Mouse (Mus musculus) midbrain, embryonic 15.5 days (tissue): ENCODE data around the gene Mcl1. TPM values are rescaled to one million over a fixed set of nuclear protein-coding genes. Genes with fewer than 3 reads are reported as not detected.
A peak's percentile ranks its signal among the peaks of the same experiment; 100 is the strongest.

Source experiments
- ATAC-seq: fragments of 200-750 bp; cut with Nextera tagmentation; replicated peaks from 2 replicates; pipeline ENCODE4 v1.8.0; 2017; ENCODE audit warnings: moderate TSS enrichment
- H3K27ac ChIP-seq: fragments of 300-500 bp; sonication (generic); 2 replicates; pipeline ENCODE4 v1.5.1; 2015; ENCODE audit warnings: mild to moderate bottlenecking, inconsistent platforms
- H3K27me3 ChIP-seq: fragments of 300-500 bp; sonication (generic); replicated peaks from 2 replicates; pipeline ENCODE4 v1.6.1; 2015; ENCODE audit warnings: inconsistent platforms
- H3K36me3 ChIP-seq: fragments of 300-500 bp; sonication (generic); replicated peaks from 2 replicates; pipeline ENCODE4 v1.6.1; 2015; ENCODE audit warnings: inconsistent platforms
- H3K4me1 ChIP-seq: fragments of 300-500 bp; sonication (generic); 2 replicates; pipeline ENCODE4 v1.6.1; 2015; ENCODE audit warnings: inconsistent platforms
- H3K4me2 ChIP-seq: fragments of 300-500 bp; sonication (generic); 2 replicates; pipeline ENCODE4 v1.6.1; 2015; ENCODE audit warnings: inconsistent platforms, mild to moderate bottlenecking, moderate library complexity
- H3K4me3 ChIP-seq: fragments of 300-500 bp; sonication (generic); 2 replicates; pipeline ENCODE4 v1.5.1; 2015; ENCODE audit warnings: mild to moderate bottlenecking, inconsistent platforms
- H3K9ac ChIP-seq: fragments of 300-500 bp; sonication (generic); 2 replicates; pipeline ENCODE4 v1.6.1; 2015; ENCODE audit warnings: mild to moderate bottlenecking, inconsistent platforms
- H3K9me3 ChIP-seq: fragments of 300-500 bp; sonication (generic); 2 replicates; pipeline ENCODE4 v1.6.1; 2016; ENCODE audit warnings: inconsistent platforms
- WGBS: fragments of 180-500 bp; shearing (Covaris S2); methylation state at CpG from one replicate; pipeline ENCODE4 v1.1.7; 2015; ENCODE audit warnings: mixed read lengths; 5-methylcytosine and 5-hydroxymethylcytosine counted together
- polyA plus RNA-seq: library from polyadenylated mRNA; unstranded; fragments of >200 nt; fragmentation: Nextera tagmentation; extraction: Ambion mirVana; gene quantifications from 2 replicates; pipeline ENCODE4 v1.2.1, GENCODE M21; 2015

Gene Mcl1
- polyA plus RNA-seq, 1 experiment from 2014 or later, result 47.8 TPM

DNA sequence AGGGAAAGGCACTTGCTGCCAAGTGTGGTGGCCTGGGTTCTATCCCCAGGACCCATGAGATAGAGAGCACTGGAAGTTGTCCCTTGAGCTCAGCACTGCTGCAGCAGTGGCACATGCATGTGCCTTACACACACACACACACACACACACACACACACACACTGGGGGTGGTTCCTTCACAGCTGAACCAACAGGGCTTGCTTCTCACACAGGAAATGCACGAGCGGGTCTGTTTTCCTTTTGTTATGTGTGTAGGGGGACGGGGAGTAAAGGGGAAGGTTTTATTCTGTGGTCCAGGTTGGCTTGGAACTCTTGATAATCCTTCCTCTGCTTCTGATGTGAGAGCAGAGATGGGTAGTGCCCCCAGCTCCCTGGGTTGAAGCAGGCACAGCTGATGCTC is 13.9 kb downstream of the Mcl1 start:
- Histone ChIP-seq H3K27me3 (no peaks in the 10 kb centered on the region), H3K9ac (no peak overlapping the region), H3K36me3 (0 out of 2 replicates have a peak, but pooled peaks cover 2% of the 10 kb centered on the region), H3K9me3 (no peaks in the 10 kb centered on the region), H3K27ac (no peak overlapping the region), H3K4me2 (no peak overlapping the region), H3K4me3 (no peak overlapping the region), H3K4me1 (0 out of 2 replicates have a peak, but pooled peaks cover 5% of the 10 kb centered on the region)
- ATAC-seq, result no peak
- 42% methylated on average over 3 of the region's 3 CpGs for WGBS

DNA sequence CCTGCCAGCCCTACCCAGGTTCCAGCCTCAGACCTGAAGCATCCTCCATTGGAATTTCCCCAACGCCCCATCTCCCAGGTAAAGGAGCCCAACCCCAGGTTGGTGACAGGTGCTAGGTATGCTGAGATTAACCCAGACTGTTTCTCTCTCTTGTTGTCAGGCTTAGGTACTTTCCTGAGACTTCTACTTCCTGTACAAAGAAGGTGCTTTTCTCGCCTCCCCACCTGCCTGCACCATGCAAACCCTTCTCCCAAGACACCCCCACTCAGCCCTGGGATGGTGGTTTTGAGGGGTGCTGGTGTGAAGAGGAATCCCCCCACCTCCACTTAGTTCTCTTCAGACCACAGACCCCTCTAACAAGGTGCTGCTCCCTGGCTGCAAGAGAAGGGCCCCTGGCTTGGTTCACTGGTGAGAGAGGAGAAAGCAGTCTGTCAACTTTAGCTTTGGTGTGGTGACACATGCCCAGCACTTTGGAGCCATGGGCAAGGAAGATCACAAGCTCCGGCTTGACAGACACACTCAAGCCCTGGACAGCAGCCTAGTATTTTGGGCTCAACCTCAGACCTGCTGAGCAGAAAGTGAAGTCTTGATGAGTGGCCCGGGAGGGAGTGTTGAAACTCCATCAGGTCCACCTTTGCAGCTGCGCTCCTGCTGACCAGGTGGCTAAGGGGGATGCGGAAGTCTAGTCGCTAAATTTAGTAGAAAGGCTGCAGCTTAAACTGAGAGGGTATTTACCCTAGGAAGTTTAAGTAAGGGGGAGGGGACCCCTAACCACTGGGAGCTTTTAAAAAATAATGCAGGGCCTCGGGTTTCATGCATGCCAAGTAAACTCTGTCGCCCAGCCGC is 14.5 kb downstream of the Mcl1 start:
- no peak overlapping the region for H3K27ac ChIP-seq
- H3K4me1 ChIP-seq, result no peaks in the 10 kb centered on the region
- H3K27me3 ChIP-seq, result no peaks in the 10 kb centered on the region
- no peak overlapping the region for H3K4me2 ChIP-seq
- no peaks in the 10 kb centered on the region for H3K9me3 ChIP-seq
- 61% methylated on average over 10 of the region's 10 CpGs for WGBS
- H3K4me3 ChIP-seq, result no peak overlapping the region
- H3K9ac ChIP-seq, result no peak overlapping the region
- 0 out of 2 replicates have a peak, but pooled peaks cover 2% of the 10 kb centered on the region for H3K36me3 ChIP-seq
- no peak for ATAC-seq

DNA sequence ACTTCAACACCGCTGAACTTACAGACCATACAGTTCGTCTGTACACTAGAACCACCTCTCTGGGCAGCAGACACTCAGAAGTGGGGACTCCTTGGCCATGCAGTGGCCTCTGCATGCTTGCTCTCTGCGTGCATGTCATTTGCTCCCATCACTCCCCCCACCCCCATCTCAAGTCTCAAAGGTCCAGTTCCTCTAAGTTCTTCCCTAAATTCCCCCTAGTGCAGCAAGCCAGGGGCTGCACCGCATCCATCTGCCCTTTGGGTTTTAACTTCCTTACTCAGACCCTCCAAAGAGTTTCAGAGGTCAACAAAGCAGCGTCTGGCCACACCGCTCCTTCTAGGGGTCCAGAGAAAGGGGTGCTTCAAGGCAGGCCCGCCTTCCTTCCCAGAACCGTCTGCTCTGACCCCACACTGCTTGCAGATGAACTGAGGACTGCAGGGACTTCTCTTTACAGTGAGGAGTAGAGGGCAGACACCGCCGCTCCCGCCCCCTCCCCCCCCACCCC is 15.2 kb downstream of the Mcl1 start:
- no peak overlapping the region for H3K4me2 ChIP-seq
- no peaks in the 10 kb centered on the region for H3K9me3 ChIP-seq
- H3K9ac ChIP-seq, result no peak overlapping the region
- H3K4me1 ChIP-seq, result no peaks in the 10 kb centered on the region
- 0 out of 2 replicates have a peak, but pooled peaks cover 2% of the 10 kb centered on the region for H3K36me3 ChIP-seq
- H3K27ac ChIP-seq, result no peak overlapping the region
- 34% methylated on average over 11 of the region's 11 CpGs for WGBS
- H3K4me3 ChIP-seq, result no peak overlapping the region
- no peaks in the 10 kb centered on the region for H3K27me3 ChIP-seq
- no peak for ATAC-seq

DNA sequence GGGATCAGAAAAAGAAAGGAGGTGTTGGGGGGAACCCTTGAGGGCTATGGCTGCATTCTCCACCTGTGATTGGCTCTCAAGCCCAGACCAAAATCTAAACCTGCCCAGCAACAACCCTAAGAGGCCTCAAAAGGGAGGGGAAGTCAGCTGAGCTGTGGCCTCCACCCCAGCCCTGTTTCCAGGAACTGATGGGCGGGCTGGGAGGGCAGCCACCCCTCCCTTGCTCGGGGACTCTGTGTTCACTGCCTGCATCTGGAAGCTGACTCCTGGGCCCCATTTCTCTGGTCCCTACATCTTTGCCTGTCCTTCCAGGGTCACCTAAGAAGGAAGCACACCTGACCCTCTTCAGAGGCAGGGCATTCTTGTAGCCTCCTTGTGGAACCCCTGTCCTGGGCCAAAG is 15.6 kb downstream of the Mcl1 start:
- no peaks in the 10 kb centered on the region for H3K9me3 ChIP-seq
- 0 out of 2 replicates have a peak, but pooled peaks cover 2% of the 10 kb centered on the region for H3K36me3 ChIP-seq
- H3K4me1 ChIP-seq, result no peaks in the 10 kb centered on the region
- no peaks in the 10 kb centered on the region for H3K27me3 ChIP-seq
- H3K4me3 ChIP-seq, result no peak overlapping the region
- no peak overlapping the region for H3K27ac ChIP-seq
- no peak overlapping the region for H3K9ac ChIP-seq
- no peak overlapping the region for H3K4me2 ChIP-seq
- WGBS, result 53% methylated on average over 2 of the region's 2 CpGs
- no peak for ATAC-seq

DNA sequence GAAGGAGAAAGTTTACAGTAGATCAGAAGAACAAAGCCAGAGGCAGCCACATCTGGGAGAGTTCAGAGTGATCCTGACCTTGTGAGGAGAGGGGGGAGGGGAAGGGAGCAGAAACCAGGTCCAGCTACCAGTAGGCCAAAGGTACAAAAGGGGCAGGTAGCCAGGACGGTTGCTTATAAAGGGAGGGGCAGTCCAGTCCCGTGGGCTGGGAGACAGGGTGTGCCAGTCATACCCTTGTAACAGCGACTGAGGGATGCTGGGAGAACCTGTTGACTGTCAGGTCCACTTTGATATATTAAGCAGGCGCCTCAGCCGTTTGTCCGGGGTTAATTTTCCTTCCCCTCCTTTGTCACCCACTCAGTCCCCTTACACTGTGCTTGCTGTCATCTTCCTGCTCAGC is 16.2 kb downstream of the Mcl1 start:
- Histone ChIP-seq H3K36me3 (0 out of 2 replicates have a peak, but pooled peaks cover 2% of the 10 kb centered on the region), H3K27me3 (no peaks in the 10 kb centered on the region), H3K4me1 (no peaks in the 10 kb centered on the region), H3K9ac (no peak overlapping the region), H3K9me3 (no peaks in the 10 kb centered on the region), H3K4me2 (no peak overlapping the region), H3K4me3 (no peak overlapping the region), H3K27ac (peak overlapping the region; percentile 39)
- ATAC-seq, result no peak
- WGBS, result 25% methylated on average over 6 of the region's 6 CpGs

DNA sequence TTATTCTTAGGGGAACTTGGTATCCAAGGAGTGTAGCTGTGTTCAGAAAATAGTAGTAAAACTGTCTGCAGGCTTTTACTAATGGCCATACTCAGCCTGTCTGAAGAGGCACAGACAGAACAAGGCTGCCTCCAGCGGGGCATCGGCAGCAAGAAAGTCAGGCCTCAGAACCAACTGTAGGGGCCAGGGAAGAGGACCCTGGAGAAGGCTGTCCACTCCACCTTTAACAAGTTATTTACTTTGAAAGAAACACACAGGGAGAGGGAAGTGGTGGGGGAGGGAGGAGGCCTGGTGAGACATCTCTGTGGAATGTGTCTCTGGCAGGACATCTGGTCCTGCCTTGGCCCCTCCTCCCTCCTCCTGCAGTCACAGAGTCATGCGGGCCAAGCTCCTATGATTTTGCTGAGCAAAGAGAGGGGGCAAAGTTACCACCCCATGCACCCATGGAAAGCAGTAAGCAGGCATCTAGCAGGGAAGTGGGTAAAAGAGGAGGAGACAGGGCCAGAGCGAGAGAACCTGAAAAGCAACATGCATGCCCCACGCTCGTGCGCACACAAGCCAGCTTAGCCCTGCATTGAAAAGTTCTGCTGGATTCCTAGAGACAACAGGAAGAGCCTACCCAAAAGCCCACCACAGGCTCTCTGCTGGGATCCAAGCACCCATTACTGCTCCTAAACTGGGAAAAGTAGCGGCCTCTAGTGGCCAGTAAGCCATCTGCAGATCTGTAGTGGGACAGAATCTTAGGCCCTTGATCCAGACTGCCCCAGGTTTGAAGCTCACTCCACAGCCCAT is 16.9 kb downstream of the Mcl1 start:
- no peak overlapping the region for H3K4me3 ChIP-seq
- H3K4me2 ChIP-seq, result no peak overlapping the region
- WGBS, result 30% methylated on average over 8 of the region's 8 CpGs
- H3K27ac ChIP-seq, result peak overlapping the region; percentile 39
- ATAC-seq, result peak; percentile 51; the same call in 1 of the 2 replicates
- H3K9ac ChIP-seq, result no peak overlapping the region
- no peaks in the 10 kb centered on the region for H3K9me3 ChIP-seq
- 0 out of 2 replicates have a peak, but pooled peaks cover 2% of the 10 kb centered on the region for H3K36me3 ChIP-seq
- no peaks in the 10 kb centered on the region for H3K27me3 ChIP-seq
- H3K4me1 ChIP-seq, result no peaks in the 10 kb centered on the region

DNA sequence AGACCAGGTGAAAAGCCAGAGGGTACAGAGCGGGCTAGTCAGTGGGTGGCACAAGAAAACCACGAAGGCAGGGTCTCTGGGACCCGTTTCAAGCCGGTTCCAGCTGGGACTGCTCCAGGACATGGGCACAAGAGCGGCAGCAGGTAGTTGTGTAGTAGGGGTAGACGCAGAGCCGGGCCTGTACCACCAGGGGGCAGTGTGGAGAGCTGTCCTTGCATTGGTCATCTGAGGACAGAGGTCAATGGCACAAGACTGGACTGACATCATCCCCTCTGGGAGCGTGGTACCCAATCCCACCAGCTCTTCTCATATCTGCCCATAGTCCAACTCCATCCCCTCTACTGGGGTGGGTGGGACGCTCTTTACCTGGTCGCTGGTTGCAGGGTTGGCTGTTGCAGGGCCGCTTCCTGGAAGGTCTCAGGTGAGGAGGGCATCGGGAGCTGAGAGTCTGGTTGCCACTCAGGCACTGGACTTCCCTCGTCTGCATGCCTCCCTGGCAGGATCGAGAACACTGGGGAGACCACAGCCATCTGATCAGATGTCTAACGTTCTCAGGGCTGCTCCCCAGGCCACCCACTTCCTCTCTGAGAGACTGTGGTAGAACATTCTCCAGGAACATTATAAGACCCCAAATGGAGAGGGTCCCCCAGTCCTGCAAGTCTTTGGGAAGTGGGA is 18.3 kb downstream of the Mcl1 start:
- Histone ChIP-seq H3K9me3 (no peaks in the 10 kb centered on the region), H3K9ac (no peak overlapping the region), H3K27ac (no peak overlapping the region), H3K4me3 (no peak overlapping the region), H3K4me2 (no peak overlapping the region), H3K36me3 (0 out of 2 replicates have a peak, but pooled peaks cover 2% of the 10 kb centered on the region), H3K4me1 (0 out of 2 replicates have a peak, but pooled peaks cover 8% of the 10 kb centered on the region), H3K27me3 (no peaks in the 10 kb centered on the region)
- WGBS, result 62% methylated on average over 15 of the region's 15 CpGs
- ATAC-seq, result no peak

DNA sequence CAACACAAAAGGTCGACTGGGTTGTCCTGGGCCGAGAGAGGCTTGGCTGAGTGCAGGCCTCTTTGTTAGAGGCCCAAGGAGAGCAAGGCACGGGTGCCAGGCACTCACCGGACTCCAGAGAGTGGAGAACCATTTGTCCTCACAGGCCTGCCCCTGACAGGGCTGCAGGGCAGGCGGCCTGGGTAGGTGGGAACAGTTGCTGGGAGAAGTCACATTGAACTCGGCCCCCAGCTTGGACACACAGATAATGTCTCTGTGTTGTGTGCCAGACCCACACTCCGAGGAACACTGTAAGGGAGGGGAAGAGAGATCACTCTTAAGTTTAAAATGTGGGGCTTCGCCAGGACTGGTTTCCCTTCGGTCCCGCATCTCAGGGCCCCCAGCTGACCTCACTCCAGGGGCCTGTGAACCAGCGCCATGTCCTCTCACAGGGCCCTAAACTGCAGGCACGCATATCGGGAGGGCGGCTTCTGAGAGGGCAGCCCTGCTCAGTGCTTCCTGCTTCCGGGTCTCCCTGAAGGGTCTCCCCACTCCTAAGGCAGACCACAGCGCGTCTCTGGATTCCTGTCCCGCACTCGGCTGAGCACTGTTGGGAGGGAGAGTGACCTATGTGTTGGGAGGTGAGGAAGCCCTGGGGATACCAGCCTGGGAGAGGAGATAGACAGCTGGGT is 19.0 kb downstream of the Mcl1 start:
- Histone ChIP-seq H3K4me3 (no peak overlapping the region), H3K4me2 (no peak overlapping the region), H3K27ac (no peak overlapping the region), H3K36me3 (no peaks in the 10 kb centered on the region), H3K4me1 (0 out of 2 replicates have a peak, but pooled peaks cover 8% of the 10 kb centered on the region), H3K9me3 (no peaks in the 10 kb centered on the region), H3K27me3 (no peaks in the 10 kb centered on the region), H3K9ac (no peak overlapping the region)
- WGBS, result 82% methylated on average over 19 of the region's 19 CpGs
- no peak for ATAC-seq

DNA sequence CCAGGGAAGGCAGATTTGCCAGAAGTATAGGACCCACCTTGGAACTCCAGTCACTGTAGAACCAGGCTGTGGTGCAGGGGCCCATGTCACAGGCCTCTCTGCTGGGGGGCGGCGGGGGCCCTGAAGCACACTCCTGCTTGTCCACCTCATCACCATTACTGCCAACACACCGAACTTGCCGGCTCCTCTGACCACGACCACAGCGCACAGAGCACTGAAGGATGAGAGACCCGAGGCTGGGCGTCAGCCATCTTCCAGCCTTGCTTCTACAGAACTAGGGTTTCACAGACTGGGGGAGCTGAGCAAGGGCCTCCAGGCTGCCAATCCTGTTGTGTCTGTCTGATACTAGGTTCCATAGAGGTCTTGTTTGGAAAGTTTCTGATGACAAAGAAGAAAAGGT is 21.0 kb downstream of the Mcl1 start:
- H3K9ac ChIP-seq, result no peak overlapping the region
- H3K4me1 ChIP-seq, result 0 out of 2 replicates have a peak, but pooled peaks cover 8% of the 10 kb centered on the region
- no peak overlapping the region for H3K27ac ChIP-seq
- WGBS, result 90% methylated on average over 8 of the region's 8 CpGs
- no peak for ATAC-seq
- H3K4me3 ChIP-seq, result no peak overlapping the region
- H3K9me3 ChIP-seq, result no peaks in the 10 kb centered on the region
- no peak overlapping the region for H3K4me2 ChIP-seq
- no peaks in the 10 kb centered on the region for H3K36me3 ChIP-seq
- H3K27me3 ChIP-seq, result no peaks in the 10 kb centered on the region

DNA sequence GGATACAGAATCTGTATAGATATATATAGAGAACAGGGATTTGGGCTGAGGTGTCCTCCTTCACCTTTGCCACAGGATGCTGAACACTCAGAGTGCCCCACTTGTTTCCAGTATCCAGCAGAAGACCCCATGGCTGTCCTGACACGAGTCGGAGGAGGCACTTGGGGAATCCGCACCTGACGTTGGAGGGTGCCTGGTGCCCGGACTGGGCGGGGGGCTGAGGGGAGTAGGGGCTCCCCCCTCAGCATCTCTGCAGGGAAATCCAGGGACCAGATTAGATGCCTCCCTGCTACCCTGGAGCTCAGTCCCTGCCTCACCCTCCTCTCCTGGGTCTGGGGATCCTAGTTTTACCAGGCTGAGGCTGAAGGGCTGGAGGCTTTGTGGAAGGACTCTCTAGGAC is 22.1 kb downstream of the Mcl1 start:
- Histone ChIP-seq H3K4me1 (0 out of 2 replicates have a peak, but pooled peaks cover 8% of the 10 kb centered on the region), H3K9me3 (no peaks in the 10 kb centered on the region), H3K27ac (no peak overlapping the region), H3K36me3 (no peaks in the 10 kb centered on the region), H3K4me2 (no peak overlapping the region), H3K9ac (no peak overlapping the region), H3K4me3 (no peak overlapping the region), H3K27me3 (no peaks in the 10 kb centered on the region)
- no peak for ATAC-seq
- WGBS, result 81% methylated on average over 6 of the region's 6 CpGs

DNA sequence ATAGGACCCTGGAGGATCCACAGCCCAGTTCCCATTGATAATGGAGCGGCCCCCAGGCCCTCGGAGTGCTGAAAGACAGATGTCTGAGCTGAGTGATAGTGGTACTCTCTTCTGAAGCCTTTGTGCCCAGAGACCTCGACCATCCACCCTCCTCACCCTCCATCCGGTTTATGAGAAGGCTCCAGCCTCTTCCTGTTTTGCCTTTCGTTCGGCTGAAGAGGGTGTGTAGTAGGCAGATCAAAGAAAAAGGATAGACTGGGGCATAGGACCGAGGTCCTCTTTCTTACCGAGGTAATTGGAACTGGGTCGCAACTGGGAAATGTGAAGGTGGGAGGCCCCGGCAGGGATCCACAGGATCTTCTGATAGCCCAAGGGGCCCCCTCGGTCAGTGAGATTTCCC is 22.8 kb downstream of the Mcl1 start:
- Histone ChIP-seq H3K36me3 (no peaks in the 10 kb centered on the region), H3K4me2 (no peak overlapping the region), H3K9ac (no peak overlapping the region), H3K4me3 (no peak overlapping the region), H3K4me1 (0 out of 2 replicates have a peak, but pooled peaks cover 8% of the 10 kb centered on the region), H3K27me3 (no peaks in the 10 kb centered on the region), H3K27ac (no peak overlapping the region), H3K9me3 (no peaks in the 10 kb centered on the region)
- ATAC-seq, result no peak
- WGBS, result 64% methylated on average over 11 of the region's 11 CpGs
